Comparison of ENCODE assay signal across 12 mouse cellular contexts in the genomic region with DNA sequence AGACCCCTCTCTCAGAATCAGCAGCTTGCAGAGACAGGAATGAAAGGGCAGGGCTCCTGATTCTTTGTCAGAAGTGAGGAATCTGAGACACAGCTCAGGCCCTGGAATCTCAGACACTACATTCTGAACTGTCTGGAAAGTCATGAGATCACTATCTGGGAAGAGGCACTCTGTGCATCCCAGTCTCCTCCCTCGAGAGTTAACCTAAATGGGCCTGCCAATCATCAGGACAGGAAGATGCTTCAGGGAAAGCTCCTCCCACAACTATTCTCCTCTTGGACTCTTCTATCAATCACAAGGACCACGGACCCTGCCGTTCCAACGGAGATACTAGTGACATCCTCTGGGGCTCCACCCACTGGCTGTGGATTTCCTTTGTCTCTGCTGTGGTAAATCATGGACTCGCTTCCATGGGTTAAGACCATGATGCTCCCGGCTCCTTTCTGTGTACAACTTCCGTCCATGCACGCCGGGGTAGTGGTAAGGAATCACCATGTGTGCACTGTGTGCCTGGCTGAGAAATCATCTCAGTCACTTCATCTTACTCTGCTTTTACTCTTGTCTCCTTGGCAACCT.
DNase-seq lines count a peak whose midpoint lies in the region; ATAC-seq lines count a peak whose summit lies in the region.
"Had no signal": no experiment of that assay in that cellular context is flagged by ENCODE, and none has a peak within 500 bp of the region (broad histone marks: within the 10 kb centered on the region; RNA-seq: fewer than 3 reads in every experiment).

No protein-coding gene starts in this region.

- H3K4me3 ChIP-seq in kidney, embryonic 16.5 days (ENCODE audit: low read length), result no peak overlapping the region
- H3K4me3 ChIP-seq in embryonic facial prominence, embryonic 12.5 days, result no peak overlapping the region
- H3K4me3 ChIP-seq in neural tube, embryonic 14.5 days (ENCODE audit: low read depth, low read length), result no peak overlapping the region
- H3K4me3 ChIP-seq: liver, embryonic 13.5 days had no signal

- peak; percentile 44; the same call in 1 of the 2 replicates for ATAC-seq in kidney, embryonic 16.5 days (ENCODE audit: low FRiP score, low TSS enrichment)
- ATAC-seq in embryonic facial prominence, embryonic 12.5 days (ENCODE audit: insufficient number of reproducible peaks, insufficient read depth, low FRiP score, low TSS enrichment), result peak; percentile 49; the same call in 1 of the 2 replicates
- ATAC-seq in neural tube, embryonic 14.5 days (ENCODE audit: low read depth), result no peak
- ATAC-seq: inflammation-experienced regulatory T-cells, adult 6 months had no signal

- no peaks in the 10 kb centered on the region for H3K27me3 ChIP-seq in kidney, embryonic 16.5 days (ENCODE audit: insufficient read depth, low read length)
- H3K27me3 ChIP-seq in embryonic facial prominence, embryonic 12.5 days, result no peaks in the 10 kb centered on the region
- H3K27me3 ChIP-seq in neural tube, embryonic 14.5 days (ENCODE audit: control insufficient read depth, insufficient read depth, low read length), result no peaks in the 10 kb centered on the region
- H3K27me3 ChIP-seq: liver, embryonic 13.5 days had no signal

- H3K36me3 ChIP-seq in kidney, embryonic 16.5 days (ENCODE audit: insufficient read depth, low read length), result 0 out of 2 replicates have a peak, but pooled peaks cover 2% of the 10 kb centered on the region
- H3K36me3 ChIP-seq in embryonic facial prominence, embryonic 12.5 days, result no peaks in the 10 kb centered on the region; the same call in 1 of the 2 replicates
- no peaks in the 10 kb centered on the region for H3K36me3 ChIP-seq in neural tube, embryonic 14.5 days (ENCODE audit: control insufficient read depth, insufficient read depth, low read length)
- H3K36me3 ChIP-seq: liver, embryonic 13.5 days had no signal

- H3K4me2 ChIP-seq in kidney, embryonic 16.5 days (replicated peaks; ENCODE audit: low read depth, low read length), result no peak overlapping the region
- no peak overlapping the region for H3K4me2 ChIP-seq in embryonic facial prominence, embryonic 12.5 days (replicated peaks)
- H3K4me2 ChIP-seq in neural tube, embryonic 14.5 days (ENCODE audit: low read depth, low read length), result no peak overlapping the region
- H3K4me2 ChIP-seq: liver, embryonic 13.5 days had no signal

- 54% methylated on average over 9 of the region's 9 CpGs for WGBS in kidney, embryonic 16.5 days
- WGBS in embryonic facial prominence, embryonic 12.5 days, result 64% methylated on average over 9 of the region's 9 CpGs
- WGBS in neural tube, embryonic 14.5 days, result 48% methylated on average over 9 of the region's 9 CpGs

- H3K9me3 ChIP-seq in kidney, embryonic 16.5 days (ENCODE audit: low read length), result no peaks in the 10 kb centered on the region
- no peaks in the 10 kb centered on the region for H3K9me3 ChIP-seq in embryonic facial prominence, embryonic 12.5 days
- H3K9me3 ChIP-seq in neural tube, embryonic 14.5 days (ENCODE audit: control insufficient read depth, low read length), result no peaks in the 10 kb centered on the region
- H3K9me3 ChIP-seq: liver, embryonic 13.5 days had no signal

- peaks cover 25% of the 10 kb centered on the region for H3K4me1 ChIP-seq in kidney, embryonic 16.5 days (ENCODE audit: insufficient read depth, low read length)
- peaks cover 20% of the 10 kb centered on the region for H3K4me1 ChIP-seq in embryonic facial prominence, embryonic 12.5 days
- H3K4me1 ChIP-seq in neural tube, embryonic 14.5 days (ENCODE audit: control insufficient read depth, insufficient read depth, low read length), result peaks cover 11% of the 10 kb centered on the region
- H3K4me1 ChIP-seq: liver, embryonic 13.5 days had no signal

- no peak for DNase-seq in kidney, adult 11 months
- DNase-seq in ZHBTc4 (ENCODE audit: low read depth, low spot score), result peak; percentile 47
- no peak for DNase-seq in frontal cortex, postnatal 14 days (ENCODE audit: low spot score in 2 of 2)
- no peak for DNase-seq in thymus, postnatal 36 days
- DNase-seq: adrenal gland, adult 8-10 months; cerebellum, adult 18-20 months; gastrocnemius, postnatal 25 days; liver, embryonic 13.5 days had no signal

- no peak overlapping the region for H3K9ac ChIP-seq in kidney, embryonic 16.5 days (replicated peaks; ENCODE audit: low read length)
- H3K9ac ChIP-seq in embryonic facial prominence, embryonic 12.5 days, result no peak overlapping the region
- H3K9ac ChIP-seq in neural tube, embryonic 14.5 days (replicated peaks; ENCODE audit: low read depth, low read length), result no peak overlapping the region
- H3K9ac ChIP-seq: liver, embryonic 13.5 days had no signal

- peak overlapping the region; percentile 63 for H3K27ac ChIP-seq in kidney, embryonic 16.5 days (ENCODE audit: low read length)
- H3K27ac ChIP-seq in embryonic facial prominence, embryonic 12.5 days, result 0 out of 2 replicates have a peak overlapping the region, but pooled peaks have one; percentile 46
- H3K27ac ChIP-seq in neural tube, embryonic 14.5 days (ENCODE audit: low read depth, low read length), result peak overlapping the region; percentile 28; the same call in 1 of the 2 replicates
- H3K27ac ChIP-seq: liver, embryonic 13.5 days had no signal
